Mouse (Mus musculus) neural tube, embryonic 13.5 days (tissue): Measurements from ENCODE around the gene Nck1. TPM values are rescaled to one million over a fixed set of nuclear protein-coding genes. Genes with fewer than 3 reads are reported as not detected.

ENCODE experiments used
- ATAC-seq: fragments of 200-750 bp; cut with Nextera tagmentation; 2 replicates; pipeline ENCODE4 v1.8.0; 2017; ENCODE audit warnings: low read depth, mild to moderate bottlenecking, moderate TSS enrichment, moderate library complexity
- H3K27ac ChIP-seq: fragments of 300-500 bp; sonication (generic); replicated peaks from 2 replicates; pipeline ENCODE4 v1.5.1; 2015; ENCODE audit warnings: moderate library complexity, mild to moderate bottlenecking, inconsistent platforms
- H3K27me3 ChIP-seq: fragments of 300-500 bp; sonication (generic); 2 replicates; pipeline ENCODE4 v1.6.1; 2015; ENCODE audit warnings: mild to moderate bottlenecking, inconsistent platforms
- H3K36me3 ChIP-seq: fragments of 300-500 bp; sonication (generic); 2 replicates; pipeline ENCODE4 v1.6.1; 2015; ENCODE audit warnings: mild to moderate bottlenecking, inconsistent platforms
- H3K4me1 ChIP-seq: fragments of 300-500 bp; sonication (generic); replicated peaks from 2 replicates; pipeline ENCODE4 v1.6.1; 2015; ENCODE audit warnings: inconsistent platforms
- H3K4me2 ChIP-seq: fragments of 300-500 bp; sonication (generic); 2 replicates; pipeline ENCODE4 v1.6.1; 2015; ENCODE audit warnings: inconsistent platforms, mild to moderate bottlenecking, moderate library complexity
- H3K4me3 ChIP-seq: fragments of 300-500 bp; sonication (generic); 2 replicates; pipeline ENCODE4 v1.5.1; 2015; ENCODE audit warnings: mild to moderate bottlenecking, inconsistent platforms
- H3K9ac ChIP-seq: fragments of 300-500 bp; sonication (generic); 2 replicates; pipeline ENCODE4 v1.6.1; 2015; ENCODE audit warnings: moderate library complexity, mild to moderate bottlenecking, inconsistent platforms
- H3K9me3 ChIP-seq: fragments of 300-500 bp; sonication (generic); 2 replicates; pipeline ENCODE4 v1.6.1; 2016; ENCODE audit warnings: inconsistent platforms
- WGBS: fragments of 180-500 bp; shearing (Covaris S2); methylation state at CpG from one replicate; pipeline ENCODE4 v1.1.7; 2015; 5-methylcytosine and 5-hydroxymethylcytosine counted together
- polyA plus RNA-seq: library from polyadenylated mRNA; unstranded; fragments of >200 nt; fragmentation: Nextera tagmentation; extraction: Ambion mirVana; gene quantifications from 2 replicates; pipeline ENCODE4 v1.2.1, GENCODE M21; 2015

The Nck1 gene
- polyA plus RNA-seq, 1 experiment from 2014 or later: 68.6 TPM

GRCm38 (mm10) chr9:100569798-100570625 lies 24.1 kb upstream of the Nck1 start:
- Histone ChIP-seq H3K4me1 (peaks cover 10% of the 10 kb centered on the region), H3K9me3 (no peaks in the 10 kb centered on the region), H3K4me3 (peak overlapping the region; percentile 70), H3K27ac (peak overlapping the region; percentile 52; the same call in 1 of the 2 replicates), H3K9ac (peak overlapping the region; percentile 84), H3K27me3 (no peaks in the 10 kb centered on the region), H3K36me3 (no peaks in the 10 kb centered on the region), H3K4me2 (peak overlapping the region; percentile 63)
- peak; percentile 47 for ATAC-seq
- WGBS: 10% methylated on average over 32 of the region's 32 CpGs

- no peak for ATAC-seq
- WGBS: 77% methylated on average over 10 of the region's 10 CpGs
Measured at GRCm38 (mm10) chr9:100560251-100560890, 14.4 kb upstream of the Nck1 start.

GRCm38 (mm10) chr9:100558991-100559390 lies 13.1 kb upstream of the Nck1 start:
- Histone ChIP-seq H3K27me3 (no peaks in the 10 kb centered on the region), H3K27ac (no peak overlapping the region), H3K36me3 (no peaks in the 10 kb centered on the region), H3K9ac (no peak overlapping the region), H3K4me1 (no peaks in the 10 kb centered on the region), H3K4me2 (no peak overlapping the region), H3K9me3 (no peaks in the 10 kb centered on the region), H3K4me3 (no peak overlapping the region)
- ATAC-seq: no peak

More at GRCm38 (mm10) chr9:100560251-100560890, 14.4 kb upstream of the Nck1 start:
- Histone ChIP-seq H3K4me2 (no peak overlapping the region), H3K4me1 (no peaks in the 10 kb centered on the region), H3K4me3 (no peak overlapping the region), H3K9ac (no peak overlapping the region), H3K9me3 (no peaks in the 10 kb centered on the region), H3K36me3 (no peaks in the 10 kb centered on the region), H3K27me3 (no peaks in the 10 kb centered on the region), H3K27ac (no peak overlapping the region)

GRCm38 (mm10) chr9:100558023-100558573 lies 12.2 kb upstream of the Nck1 start:
- H3K4me2 ChIP-seq: no peak overlapping the region
- no peaks in the 10 kb centered on the region for H3K4me1 ChIP-seq
- WGBS: 93% methylated on average over 4 of the region's 4 CpGs
- peaks cover 3% of the 10 kb centered on the region for H3K36me3 ChIP-seq
- no peaks in the 10 kb centered on the region for H3K9me3 ChIP-seq
- H3K4me3 ChIP-seq: no peak overlapping the region
- no peak overlapping the region for H3K9ac ChIP-seq
- H3K27ac ChIP-seq: no peak overlapping the region
- no peak for ATAC-seq
- no peaks in the 10 kb centered on the region for H3K27me3 ChIP-seq

GRCm38 (mm10) chr9:100555686-100556085 lies 9.8 kb upstream of the Nck1 start:
- H3K9ac ChIP-seq: no peak overlapping the region
- H3K27me3 ChIP-seq: no peaks in the 10 kb centered on the region
- no peak overlapping the region for H3K4me2 ChIP-seq
- H3K4me3 ChIP-seq: no peak overlapping the region
- H3K27ac ChIP-seq: no peak overlapping the region
- no peaks in the 10 kb centered on the region for H3K4me1 ChIP-seq
- peaks cover 4% of the 10 kb centered on the region; the same call in 1 of the 2 replicates for H3K9me3 ChIP-seq
- WGBS: 80% methylated on average over 5 of the region's 5 CpGs
- no peak for ATAC-seq
- peaks cover 16% of the 10 kb centered on the region for H3K36me3 ChIP-seq

GRCm38 (mm10) chr9:100548313-100548712 lies 2.4 kb upstream of the Nck1 start:
- peaks cover 13% of the 10 kb centered on the region; the same call in 1 of the 2 replicates for H3K9me3 ChIP-seq

GRCm38 (mm10) chr9:100546594-100546910 lies 618 bp upstream of the Nck1 start:
- WGBS: 10% methylated on average over 9 of the region's 9 CpGs
- ATAC-seq: peak; percentile 68
- Histone ChIP-seq H3K27me3 (no peaks in the 10 kb centered on the region), H3K4me1 (peaks cover 34% of the 10 kb centered on the region), H3K4me3 (peak overlapping the region; percentile 95), H3K36me3 (peaks cover 25% of the 10 kb centered on the region), H3K9ac (peak overlapping the region; percentile 94), H3K27ac (peak overlapping the region; percentile 94), H3K4me2 (peak overlapping the region; percentile 72), H3K9me3 (peaks cover 9% of the 10 kb centered on the region; the same call in 1 of the 2 replicates)

More at GRCm38 (mm10) chr9:100548313-100548712, 2.4 kb upstream of the Nck1 start:
- Histone ChIP-seq H3K27me3 (no peaks in the 10 kb centered on the region), H3K27ac (no peak overlapping the region), H3K4me2 (no peak overlapping the region), H3K4me1 (peaks cover 25% of the 10 kb centered on the region), H3K4me3 (no peak overlapping the region), H3K9ac (no peak overlapping the region), H3K36me3 (peaks cover 36% of the 10 kb centered on the region)
- WGBS: 94% methylated on average over 2 of the region's 2 CpGs
- no peak for ATAC-seq

GRCm38 (mm10) chr9:100544948-100545714 lies 803 bp downstream of the Nck1 start:
- Histone ChIP-seq H3K4me1 (peaks cover 36% of the 10 kb centered on the region), H3K4me3 (peak overlapping the region; percentile 95), H3K27ac (peak overlapping the region; percentile 94), H3K36me3 (peaks cover 16% of the 10 kb centered on the region; the same call in 1 of the 2 replicates), H3K9me3 (peaks cover 9% of the 10 kb centered on the region; the same call in 1 of the 2 replicates), H3K27me3 (no peaks in the 10 kb centered on the region), H3K4me2 (peak overlapping the region; percentile 81), H3K9ac (peak overlapping the region; percentile 94)
- WGBS: under 1% methylated on average over 34 of the region's 38 CpGs
- ATAC-seq: no peak; the same call in 1 of the 2 replicates

GRCm38 (mm10) chr9:100535618-100536262 lies 10.2 kb downstream of the Nck1 start:
- Histone ChIP-seq H3K27me3 (no peaks in the 10 kb centered on the region), H3K9ac (no peak overlapping the region)
- WGBS: 97% methylated on average over 2 of the region's 2 CpGs

GRCm38 (mm10) chr9:100534686-100535085 lies 11.2 kb downstream of the Nck1 start:
- no peak overlapping the region for H3K9ac ChIP-seq
- H3K4me1 ChIP-seq: peaks cover 4% of the 10 kb centered on the region; the same call in 1 of the 2 replicates
- no peak for ATAC-seq
- no peaks in the 10 kb centered on the region for H3K36me3 ChIP-seq
- no peaks in the 10 kb centered on the region for H3K27me3 ChIP-seq
- no peak overlapping the region for H3K4me2 ChIP-seq
- H3K27ac ChIP-seq: no peak overlapping the region
- WGBS: 96% methylated on average over 3 of the region's 3 CpGs
- H3K4me3 ChIP-seq: no peak overlapping the region
- no peaks in the 10 kb centered on the region for H3K9me3 ChIP-seq

More at GRCm38 (mm10) chr9:100535618-100536262, 10.2 kb downstream of the Nck1 start:
- Histone ChIP-seq H3K4me1 (peaks cover 6% of the 10 kb centered on the region; the same call in 1 of the 2 replicates), H3K36me3 (no peaks in the 10 kb centered on the region), H3K4me3 (no peak overlapping the region), H3K4me2 (no peak overlapping the region), H3K27ac (no peak overlapping the region), H3K9me3 (no peaks in the 10 kb centered on the region)
- ATAC-seq: no peak

- no peak overlapping the region for H3K4me3 ChIP-seq
- no peak overlapping the region for H3K27ac ChIP-seq
- no peak overlapping the region for H3K9ac ChIP-seq
- H3K27me3 ChIP-seq: no peaks in the 10 kb centered on the region
- H3K4me2 ChIP-seq: no peak overlapping the region
- peaks cover 4% of the 10 kb centered on the region; the same call in 1 of the 2 replicates for H3K36me3 ChIP-seq
- H3K4me1 ChIP-seq: peaks cover 4% of the 10 kb centered on the region; the same call in 1 of the 2 replicates
- whole genome bisulfite sequencing: 79% methylated on average over 3 of the region's 3 CpGs
- no peak for ATAC-seq
- H3K9me3 ChIP-seq: peaks cover 3% of the 10 kb centered on the region; the same call in 1 of the 2 replicates
Measured at GRCm38 (mm10) chr9:100532847-100533505, 13.0 kb downstream of the Nck1 start.
